Mouse (Mus musculus): Measurements from ENCODE around the gene Ube2v1.

The Ube2v1 gene

GRCm38 (mm10) chr2:167631591-167632448, at the start of gene Ube2v1:
Gene Ube2v1, minus strand, starts transcription at chr2:167632095.
- DNase-seq (ENCODE audit: low spot score in 2 of 2) = peak; percentile 95

- no peak for DNase-seq (ENCODE audit: low spot score in 2 of 2)
Measured at GRCm38 (mm10) chr2:167680657-167681056, 48.8 kb upstream of the Ube2v1 start.

GRCm38 (mm10) chr2:167679902-167680430, 48.1 kb upstream of the Ube2v1 start:
- DNase-seq (ENCODE audit: low spot score in 2 of 2) = peak; percentile 64 to 70

GRCm38 (mm10) chr2:167678600-167678999, 46.7 kb upstream of the Ube2v1 start:
- DNase-seq (ENCODE audit: low spot score in 2 of 2) = no peak

- DNase-seq (ENCODE audit: low spot score in 2 of 2) = no peak
Measured at GRCm38 (mm10) chr2:167675120-167675909, 43.4 kb upstream of the Ube2v1 start.

GRCm38 (mm10) chr2:167672212-167672685, 40.4 kb upstream of the Ube2v1 start:
- no peak for DNase-seq (ENCODE audit: low spot score in 2 of 2)

- DNase-seq (ENCODE audit: low spot score in 2 of 2) = no peak
Measured at GRCm38 (mm10) chr2:167671101-167671633, 39.3 kb upstream of the Ube2v1 start.

GRCm38 (mm10) chr2:167669398-167669797, 37.5 kb upstream of the Ube2v1 start:
- DNase-seq (ENCODE audit: low spot score in 2 of 2) = no peak

- no peak for DNase-seq (ENCODE audit: low spot score in 2 of 2)
Measured at GRCm38 (mm10) chr2:167668426-167668825, 36.5 kb upstream of the Ube2v1 start.

GRCm38 (mm10) chr2:167665972-167666713, 34.2 kb upstream of the Ube2v1 start:
- DNase-seq (ENCODE audit: low spot score in 2 of 2) = no peak

- DNase-seq (ENCODE audit: low spot score in 2 of 2) = no peak
Measured at GRCm38 (mm10) chr2:167662713-167663112, 30.8 kb upstream of the Ube2v1 start.

GRCm38 (mm10) chr2:167661270-167662203, 29.6 kb upstream of the Ube2v1 start, which contains the start of gene Gm20431:
Gene Gm20431, minus strand, starts transcription at chr2:167661496.
- peak; percentile 86 to 92 for DNase-seq (ENCODE audit: low spot score in 2 of 2)

GRCm38 (mm10) chr2:167660611-167660971, 28.7 kb upstream of the Ube2v1 start:
- no peak for DNase-seq (ENCODE audit: low spot score in 2 of 2)

- DNase-seq (ENCODE audit: low spot score in 2 of 2) = no peak
Measured at GRCm38 (mm10) chr2:167659847-167660610, 28.1 kb upstream of the Ube2v1 start.

GRCm38 (mm10) chr2:167659177-167659846, 27.4 kb upstream of the Ube2v1 start:
- no peak for DNase-seq (ENCODE audit: low spot score in 2 of 2)

- DNase-seq (ENCODE audit: low spot score in 2 of 2) = no peak
Measured at GRCm38 (mm10) chr2:167658712-167659111, 26.8 kb upstream of the Ube2v1 start.

- no peak for DNase-seq (ENCODE audit: low spot score in 2 of 2)
Measured at GRCm38 (mm10) chr2:167657973-167658372, 26.1 kb upstream of the Ube2v1 start.

- no peak for DNase-seq (ENCODE audit: low spot score in 2 of 2)
Measured at GRCm38 (mm10) chr2:167656629-167657478, 25.0 kb upstream of the Ube2v1 start.
